Mouse (Mus musculus): ENCODE measurements around the gene Dennd1a.

Dennd1a gene

GRCm38 (mm10) chr2:38102674-38103073 lies 184.5 kb downstream of the Dennd1a start:
- DNase-seq, result no peak

- no peak for DNase-seq
Observed at GRCm38 (mm10) chr2:38100289-38100688, 186.9 kb downstream of the Dennd1a start.

- DNase-seq, result peak; percentile 12 to 25
Observed at GRCm38 (mm10) chr2:38099120-38099773, 187.9 kb downstream of the Dennd1a start.

- DNase-seq, result no peak
Observed at GRCm38 (mm10) chr2:38097469-38097868, 189.7 kb downstream of the Dennd1a start.

- DNase-seq, result no peak
Observed at GRCm38 (mm10) chr2:38096328-38096727, 190.9 kb downstream of the Dennd1a start.

GRCm38 (mm10) chr2:38094380-38095163 lies 192.6 kb downstream of the Dennd1a start:
- no peak for DNase-seq

- DNase-seq, result no peak
Observed at GRCm38 (mm10) chr2:38093968-38094367, 193.2 kb downstream of the Dennd1a start.

GRCm38 (mm10) chr2:38093242-38093641 lies 193.9 kb downstream of the Dennd1a start:
- DNase-seq, result no peak

GRCm38 (mm10) chr2:38088346-38088745 lies 198.8 kb downstream of the Dennd1a start:
- DNase-seq, result no peak

GRCm38 (mm10) chr2:38085058-38085457 lies 202.1 kb downstream of the Dennd1a start:
- no peak for DNase-seq

- no peak for DNase-seq
Observed at GRCm38 (mm10) chr2:38083251-38083650, 203.9 kb downstream of the Dennd1a start.

- DNase-seq, result no peak
Observed at GRCm38 (mm10) chr2:38074495-38074894, 212.7 kb downstream of the Dennd1a start.

- no peak for DNase-seq
Observed at GRCm38 (mm10) chr2:38072061-38072460, 215.1 kb downstream of the Dennd1a start.

- no peak for DNase-seq
Observed at GRCm38 (mm10) chr2:38068171-38068572, 219.0 kb downstream of the Dennd1a start.

GRCm38 (mm10) chr2:38065914-38066313 lies 221.3 kb downstream of the Dennd1a start:
- DNase-seq, result no peak

- no peak for DNase-seq
Observed at GRCm38 (mm10) chr2:38064266-38064665, 222.9 kb downstream of the Dennd1a start.

GRCm38 (mm10) chr2:38062156-38062555 lies 225.0 kb downstream of the Dennd1a start:
- no peak for DNase-seq

GRCm38 (mm10) chr2:38061474-38061873 lies 225.7 kb downstream of the Dennd1a start:
- DNase-seq, result no peak

GRCm38 (mm10) chr2:38052440-38052839 lies 234.8 kb downstream of the Dennd1a start:
- no peak for DNase-seq

GRCm38 (mm10) chr2:38051485-38052085 lies 235.6 kb downstream of the Dennd1a start:
- no peak for DNase-seq

GRCm38 (mm10) chr2:38048996-38049395 lies 238.2 kb downstream of the Dennd1a start:
- DNase-seq, result no peak

- no peak for DNase-seq
Observed at GRCm38 (mm10) chr2:38045286-38045685, 241.9 kb downstream of the Dennd1a start.

GRCm38 (mm10) chr2:38040845-38041244 lies 246.3 kb downstream of the Dennd1a start:
- DNase-seq, result no peak

- no peak for DNase-seq
Observed at GRCm38 (mm10) chr2:38039621-38040020, 247.6 kb downstream of the Dennd1a start.
